Mouse (Mus musculus): ENCODE results near the gene Nceh1.

GRCm38 (mm10) chr3:27283071-27283713 lies 100.4 kb downstream of the Nceh1 start:
- no peak for TF ChIP-seq CTCF (IDR thresholded peaks at IDR 0.05; ENCODE audit: low read depth)
- no peak for TF ChIP-seq EP300 (optimal IDR thresholded peaks at IDR 0.05)
